Mouse (Mus musculus) lung, adult 2 months (tissue): Measurements from ENCODE around the gene Hfe2.

Experiments used
- CTCF ChIP-seq: fragments of 200-500 bp; IDR thresholded peaks from 2 replicates; pipeline ENCODE4 v1.5.1; 2011; ENCODE audit warnings: mild to moderate bottlenecking, low read length, control low read depth; ENCODE audit not compliant: insufficient read depth
- POLR2A ChIP-seq: fragments of 200-500 bp; IDR thresholded peaks from 2 replicates; pipeline ENCODE4 v1.6.1; 2011; ENCODE audit warnings: low read depth, mild to moderate bottlenecking, control low read depth, low read length, borderline replicate concordance; ENCODE audit errors: extremely low read depth

DNA sequence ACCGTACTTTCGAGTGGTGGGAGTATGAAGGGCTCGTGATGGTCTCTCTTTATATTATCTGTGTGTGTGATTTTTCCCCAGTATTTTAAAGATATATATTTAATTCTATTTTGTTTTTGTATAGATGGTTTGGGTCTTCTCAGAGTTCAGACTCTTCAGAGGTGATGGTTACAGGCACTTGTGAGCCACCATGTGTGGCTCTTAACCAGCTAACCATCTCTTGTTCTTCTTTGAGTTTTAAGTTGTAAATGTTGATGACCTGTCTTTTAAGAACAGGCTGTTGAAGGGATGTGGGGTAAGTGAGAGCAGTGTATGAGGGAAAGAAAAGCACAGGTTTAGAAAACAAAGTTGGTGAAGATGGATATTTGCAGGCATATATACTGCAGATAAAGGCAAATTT, 30.1 kb upstream of the Hfe2 start:
- TF ChIP-seq CTCF = no peak
- TF ChIP-seq POLR2A = no peak
